Mouse (Mus musculus) liver, embryonic 15.5 days (tissue): ENCODE data around the gene Sys1. TPM values are rescaled to one million over a fixed set of nuclear protein-coding genes. Genes with fewer than 3 reads are reported as not detected.

Experiments
- ATAC-seq: fragments of 200-750 bp; cut with Nextera tagmentation; 2 replicates; pipeline ENCODE4 v1.8.0; 2017; ENCODE audit warnings: moderate number of reproducible peaks, mild to moderate bottlenecking, moderate library complexity; ENCODE audit not compliant: insufficient read depth
- H3K27ac ChIP-seq: fragments of 300-500 bp; sonication (generic); replicated peaks from 2 replicates; pipeline ENCODE4 v1.5.1; 2015; ENCODE audit warnings: mild to moderate bottlenecking, inconsistent platforms
- H3K27me3 ChIP-seq: fragments of 300-500 bp; sonication (generic); 2 replicates; pipeline ENCODE4 v1.6.1; 2015; ENCODE audit warnings: mild to moderate bottlenecking, inconsistent platforms
- H3K36me3 ChIP-seq: fragments of 300-500 bp; sonication (generic); replicated peaks from 2 replicates; pipeline ENCODE4 v1.6.1; 2015; ENCODE audit warnings: moderate library complexity, mild to moderate bottlenecking, inconsistent platforms
- H3K4me1 ChIP-seq: fragments of 300-500 bp; sonication (generic); replicated peaks from 2 replicates; pipeline ENCODE4 v1.6.1; 2015; ENCODE audit warnings: inconsistent platforms
- H3K4me2 ChIP-seq: fragments of 300-500 bp; sonication (generic); 2 replicates; pipeline ENCODE4 v1.6.1; 2015; ENCODE audit warnings: moderate library complexity, mild to moderate bottlenecking, inconsistent platforms
- H3K4me3 ChIP-seq: fragments of 300-500 bp; sonication (generic); replicated peaks from 2 replicates; pipeline ENCODE4 v1.5.1; 2015; ENCODE audit warnings: mild to moderate bottlenecking, inconsistent platforms
- H3K9ac ChIP-seq: fragments of 300-500 bp; sonication (generic); 2 replicates; pipeline ENCODE4 v1.6.1; 2015; ENCODE audit warnings: moderate library complexity, mild to moderate bottlenecking, inconsistent platforms
- H3K9me3 ChIP-seq: fragments of 300-500 bp; sonication (generic); replicated peaks from 2 replicates; pipeline ENCODE4 v1.6.1; 2016; ENCODE audit warnings: inconsistent platforms
- WGBS: fragments of 180-500 bp; shearing (Covaris S2); methylation state at CpG from one replicate; pipeline ENCODE4 v1.1.7; 2015; ENCODE audit warnings: mixed read lengths; ENCODE audit not compliant: insufficient replicate concordance; 5-methylcytosine and 5-hydroxymethylcytosine counted together
- polyA plus RNA-seq: library from polyadenylated mRNA; unstranded; fragments of >200 nt; fragmentation: Nextera tagmentation; extraction: Ambion mirVana; gene quantifications from 2 replicates; pipeline ENCODE4 v1.2.1, GENCODE M21; 2015

Gene Sys1
- polyA plus RNA-seq, 1 experiment from 2014 or later = 27.1 TPM

GRCm38 (mm10) chr2:164434681-164435080, 22.1 kb upstream of the Sys1 start:
- H3K27me3 ChIP-seq = peaks cover 20% of the 10 kb centered on the region; the same call in 1 of the 2 replicates
- H3K4me3 ChIP-seq = no peak overlapping the region
- H3K4me2 ChIP-seq = peak overlapping the region; percentile 13; the same call in 1 of the 2 replicates
- no peaks in the 10 kb centered on the region for H3K9me3 ChIP-seq
- H3K36me3 ChIP-seq = no peaks in the 10 kb centered on the region
- 38% methylated on average over 3 of the region's 3 CpGs for WGBS
- H3K9ac ChIP-seq = no peak overlapping the region
- 0 out of 2 replicates have a peak overlapping the region, but pooled peaks have one; percentile 2 for H3K27ac ChIP-seq
- peaks cover 11% of the 10 kb centered on the region for H3K4me1 ChIP-seq
- no peak for ATAC-seq

- Histone ChIP-seq H3K4me1 (peaks cover 16% of the 10 kb centered on the region), H3K27me3 (peaks cover 23% of the 10 kb centered on the region), H3K9ac (no peak overlapping the region), H3K36me3 (no peaks in the 10 kb centered on the region), H3K4me3 (no peak overlapping the region), H3K4me2 (peak overlapping the region; percentile 14; the same call in 1 of the 2 replicates), H3K9me3 (no peaks in the 10 kb centered on the region), H3K27ac (0 out of 2 replicates have a peak overlapping the region, but pooled peaks have one; percentile 2)
- no peak for ATAC-seq
- WGBS = 11% methylated on average over 5 of the region's 5 CpGs
These were observed 21.3 kb upstream of the Sys1 start for GRCm38 (mm10) chr2:164435216-164436090.

- Histone ChIP-seq H3K9ac (peak overlapping the region; percentile 8; the same call in 1 of the 2 replicates), H3K4me3 (no peak overlapping the region; the same call in 1 of the 2 replicates), H3K4me1 (peaks cover 17% of the 10 kb centered on the region), H3K4me2 (peak overlapping the region; percentile 45), H3K27ac (peak overlapping the region; percentile 71), H3K9me3 (no peaks in the 10 kb centered on the region), H3K36me3 (no peaks in the 10 kb centered on the region), H3K27me3 (peaks cover 32% of the 10 kb centered on the region)
- no peak for ATAC-seq
- WGBS = 16% methylated on average over 8 of the region's 8 CpGs
These were observed 20.4 kb upstream of the Sys1 start for GRCm38 (mm10) chr2:164436215-164436913.

GRCm38 (mm10) chr2:164436961-164437360, 19.8 kb upstream of the Sys1 start:
- peak overlapping the region; percentile 45 for H3K4me2 ChIP-seq
- 36% methylated on average over 3 of the region's 3 CpGs for WGBS
- peaks cover 33% of the 10 kb centered on the region for H3K27me3 ChIP-seq
- peak overlapping the region; percentile 8; the same call in 1 of the 2 replicates for H3K9ac ChIP-seq
- H3K4me1 ChIP-seq = peaks cover 12% of the 10 kb centered on the region
- no peaks in the 10 kb centered on the region for H3K9me3 ChIP-seq
- H3K27ac ChIP-seq = peak overlapping the region; percentile 71
- no peaks in the 10 kb centered on the region for H3K36me3 ChIP-seq
- H3K4me3 ChIP-seq = no peak overlapping the region; the same call in 1 of the 2 replicates
- peak; percentile 33 for ATAC-seq

GRCm38 (mm10) chr2:164437710-164438109, 19.1 kb upstream of the Sys1 start:
- H3K27ac ChIP-seq = peak overlapping the region; percentile 71
- H3K27me3 ChIP-seq = peaks cover 38% of the 10 kb centered on the region
- ATAC-seq = no peak
- H3K9me3 ChIP-seq = no peaks in the 10 kb centered on the region
- H3K4me1 ChIP-seq = peaks cover 12% of the 10 kb centered on the region
- peak overlapping the region; percentile 45 for H3K4me2 ChIP-seq
- WGBS = 36% methylated on average over 6 of the region's 6 CpGs
- H3K9ac ChIP-seq = no peak overlapping the region
- no peaks in the 10 kb centered on the region for H3K36me3 ChIP-seq
- H3K4me3 ChIP-seq = no peak overlapping the region

- ATAC-seq = 0 out of 2 replicates have a peak, but pooled peaks have one; percentile 2
- no peak overlapping the region for H3K4me3 ChIP-seq
- H3K36me3 ChIP-seq = no peaks in the 10 kb centered on the region
- no peaks in the 10 kb centered on the region for H3K9me3 ChIP-seq
- no peak overlapping the region for H3K27ac ChIP-seq
- peak overlapping the region; percentile 45 for H3K4me2 ChIP-seq
- peaks cover 12% of the 10 kb centered on the region for H3K4me1 ChIP-seq
- peaks cover 43% of the 10 kb centered on the region for H3K27me3 ChIP-seq
- no peak overlapping the region for H3K9ac ChIP-seq
- WGBS = 43% methylated on average over 8 of the region's 8 CpGs
These were observed 18.5 kb upstream of the Sys1 start for GRCm38 (mm10) chr2:164438257-164438656.

- Histone ChIP-seq H3K4me1 (peaks cover 12% of the 10 kb centered on the region), H3K4me2 (peak overlapping the region; percentile 45), H3K27me3 (peaks cover 50% of the 10 kb centered on the region), H3K9me3 (no peaks in the 10 kb centered on the region), H3K9ac (no peak overlapping the region), H3K36me3 (no peaks in the 10 kb centered on the region), H3K4me3 (no peak overlapping the region), H3K27ac (no peak overlapping the region)
- WGBS = 39% methylated on average over 3 of the region's 3 CpGs
- no peak for ATAC-seq
These were observed 17.8 kb upstream of the Sys1 start for GRCm38 (mm10) chr2:164439001-164439421.

GRCm38 (mm10) chr2:164440314-164440713, 16.4 kb upstream of the Sys1 start:
- no peak overlapping the region for H3K27ac ChIP-seq
- 58% methylated on average over 5 of the region's 5 CpGs for WGBS
- no peak overlapping the region for H3K4me3 ChIP-seq
- no peak overlapping the region for H3K9ac ChIP-seq
- peaks cover 12% of the 10 kb centered on the region for H3K4me1 ChIP-seq
- no peak for ATAC-seq
- H3K9me3 ChIP-seq = no peaks in the 10 kb centered on the region
- peaks cover 57% of the 10 kb centered on the region for H3K27me3 ChIP-seq
- no peaks in the 10 kb centered on the region for H3K36me3 ChIP-seq
- H3K4me2 ChIP-seq = peak overlapping the region; percentile 55

- WGBS = 14% methylated on average over 8 of the region's 8 CpGs
- H3K27ac ChIP-seq = no peak overlapping the region
- no peak overlapping the region for H3K9ac ChIP-seq
These were observed 15.6 kb upstream of the Sys1 start for GRCm38 (mm10) chr2:164441155-164441554.

GRCm38 (mm10) chr2:164441731-164442130, 15.0 kb upstream of the Sys1 start:
- WGBS = 18% methylated on average over 7 of the region's 7 CpGs
- H3K27ac ChIP-seq = no peak overlapping the region
- H3K27me3 ChIP-seq = peaks cover 58% of the 10 kb centered on the region

More at GRCm38 (mm10) chr2:164441155-164441554, 15.6 kb upstream of the Sys1 start:
- no peak for ATAC-seq
- Histone ChIP-seq H3K4me1 (peaks cover 8% of the 10 kb centered on the region), H3K27me3 (peaks cover 60% of the 10 kb centered on the region), H3K36me3 (no peaks in the 10 kb centered on the region), H3K4me3 (peak overlapping the region; percentile 52), H3K4me2 (peak overlapping the region; percentile 55), H3K9me3 (no peaks in the 10 kb centered on the region)

More at GRCm38 (mm10) chr2:164441731-164442130, 15.0 kb upstream of the Sys1 start:
- Histone ChIP-seq H3K9me3 (no peaks in the 10 kb centered on the region), H3K4me3 (peak overlapping the region; percentile 52), H3K4me1 (peaks cover 5% of the 10 kb centered on the region), H3K36me3 (no peaks in the 10 kb centered on the region), H3K9ac (peak overlapping the region; percentile 51; the same call in 1 of the 2 replicates), H3K4me2 (peak overlapping the region; percentile 55)
- ATAC-seq = no peak
